12 mouse cellular contexts compared by ENCODE assay signal in the genomic region with DNA sequence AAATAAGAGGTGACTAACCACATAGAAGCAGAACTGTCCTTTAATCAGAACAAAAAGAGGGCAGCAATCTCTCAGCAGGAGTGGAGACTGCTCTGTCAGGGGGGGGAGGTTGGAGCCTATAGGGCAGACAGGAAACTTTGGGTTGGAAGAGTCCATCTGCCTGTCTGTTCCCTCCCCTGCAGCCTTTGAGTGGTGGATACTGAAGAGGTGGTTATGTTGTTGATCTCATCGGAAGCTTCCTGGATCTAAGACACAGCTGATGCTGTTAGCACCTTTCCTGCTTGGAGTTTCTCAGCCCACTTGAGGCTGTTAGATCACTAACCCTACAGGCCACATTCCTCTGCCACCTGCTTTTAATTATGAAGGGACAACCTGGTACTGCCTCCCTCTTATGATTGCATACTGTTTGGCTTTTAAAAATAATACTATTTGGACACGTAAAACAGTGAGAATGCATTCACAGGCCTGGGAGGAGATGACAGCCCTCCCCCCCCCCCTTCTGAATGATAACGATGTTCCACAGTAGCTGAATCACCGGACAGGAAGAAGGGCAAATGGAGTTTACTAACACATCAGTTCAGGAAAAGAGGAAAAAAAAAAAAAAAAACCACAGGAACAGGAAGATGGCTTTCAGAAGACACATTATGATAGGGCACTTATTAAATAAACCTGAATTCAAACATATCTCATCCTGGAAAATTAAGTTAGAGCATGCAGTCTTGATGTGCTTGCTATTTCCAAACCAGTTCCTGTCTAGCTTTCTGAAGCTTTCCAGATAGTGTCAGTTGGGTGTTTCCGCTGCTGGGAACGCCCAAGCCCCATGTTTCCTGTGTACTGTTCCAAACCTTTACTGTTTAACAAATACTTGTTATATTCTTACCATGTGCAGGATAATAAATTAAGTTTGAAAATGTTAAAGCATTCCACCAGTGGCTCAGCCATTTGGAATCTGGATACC. TPM values are rescaled to one million over a fixed set of nuclear protein-coding genes. Genes with fewer than 3 reads are reported as not detected.
A peak's percentile ranks its signal among the peaks of the same experiment; 100 is the strongest.
DNase-seq lines count a peak whose midpoint lies in the region; ATAC-seq lines count a peak whose summit lies in the region.
"Had no signal": no experiment of that assay in that cellular context is flagged by ENCODE, and none has a peak within 500 bp of the region (broad histone marks: within the 10 kb centered on the region; RNA-seq: fewer than 3 reads in every experiment).

No protein-coding gene starts in this region.

- no peak overlapping the region for H3K9ac ChIP-seq in forebrain, embryonic 14.5 days (ENCODE audit: low read length)
- no peak overlapping the region for H3K9ac ChIP-seq in intestine, embryonic 16.5 days (ENCODE audit: low read depth, low read length)
- H3K9ac ChIP-seq: neural tube, embryonic 15.5 days had no signal

- ATAC-seq in forebrain, embryonic 14.5 days = no peak
- no peak for ATAC-seq in intestine, embryonic 16.5 days

- no peak overlapping the region for H3K4me3 ChIP-seq in forebrain, embryonic 10.5 days
- H3K4me3 ChIP-seq in forebrain, embryonic 14.5 days (ENCODE audit: low read depth, low read length) = no peak overlapping the region
- no peak overlapping the region for H3K4me3 ChIP-seq in intestine, embryonic 16.5 days (ENCODE audit: low read length)
- H3K4me3 ChIP-seq: midbrain, embryonic 10.5 days; neural tube, embryonic 15.5 days had no signal

- no peak overlapping the region for H3K4me2 ChIP-seq in forebrain, embryonic 14.5 days (ENCODE audit: low read length)
- H3K4me2 ChIP-seq in intestine, embryonic 16.5 days (ENCODE audit: low read depth, low read length) = no peak overlapping the region
- H3K4me2 ChIP-seq: neural tube, embryonic 15.5 days had no signal

- H3K27me3 ChIP-seq in forebrain, embryonic 10.5 days (ENCODE audit: poor library complexity, severe bottlenecking) = no peaks in the 10 kb centered on the region
- H3K27me3 ChIP-seq in forebrain, embryonic 14.5 days (replicated peaks; ENCODE audit: control insufficient read depth, insufficient read depth, low read length) = no peaks in the 10 kb centered on the region
- H3K27me3 ChIP-seq in intestine, embryonic 16.5 days (replicated peaks; ENCODE audit: control insufficient read depth, insufficient read depth, low read length) = no peaks in the 10 kb centered on the region
- H3K27me3 ChIP-seq: neural tube, embryonic 15.5 days had no signal

- no peak for DNase-seq in forebrain, embryonic 10.5 days (ENCODE audit: extremely low spot score, low spot score)
- no peak for DNase-seq in forebrain, embryonic 14.5 days (ENCODE audit: low spot score)
- DNase-seq in forelimb bud, embryonic 11.5 days (ENCODE audit: low read depth, low spot score) = peak; percentile 29
- peak; percentile 20 for DNase-seq in hindlimb bud, embryonic 11.5 days (ENCODE audit: extremely low spot score, low read depth, low spot score)
- DNase-seq in lung, postnatal 36 days = peak; percentile 74
- DNase-seq in frontal cortex, postnatal 36 days (ENCODE audit: low spot score in 2 of 2) = no peak
- no peak for DNase-seq in yolk sac, embryonic 10.5 days (ENCODE audit: low spot score)
- DNase-seq: cerebellum, postnatal 14 days had no signal

- no peaks in the 10 kb centered on the region for H3K9me3 ChIP-seq in forebrain, embryonic 10.5 days
- H3K9me3 ChIP-seq in forebrain, embryonic 14.5 days (replicated peaks; ENCODE audit: control insufficient read depth, low read length) = no peaks in the 10 kb centered on the region
- no peaks in the 10 kb centered on the region for H3K9me3 ChIP-seq in intestine, embryonic 16.5 days (ENCODE audit: control insufficient read depth, low read length)
- H3K9me3 ChIP-seq: midbrain, embryonic 10.5 days; neural tube, embryonic 15.5 days had no signal

- no peaks in the 10 kb centered on the region for H3K36me3 ChIP-seq in forebrain, embryonic 10.5 days (replicated peaks)
- H3K36me3 ChIP-seq in forebrain, embryonic 14.5 days (ENCODE audit: control insufficient read depth, insufficient read depth, low read length) = no peaks in the 10 kb centered on the region
- no peaks in the 10 kb centered on the region for H3K36me3 ChIP-seq in intestine, embryonic 16.5 days (ENCODE audit: control insufficient read depth, insufficient read depth, low read length)
- H3K36me3 ChIP-seq: midbrain, embryonic 10.5 days; neural tube, embryonic 15.5 days had no signal

- 81% methylated on average over 6 of the region's 6 CpGs for WGBS in forebrain, embryonic 10.5 days
- WGBS in forebrain, embryonic 14.5 days = 79% methylated on average over 5 of the region's 6 CpGs
- 45% methylated on average over 6 of the region's 6 CpGs for WGBS in intestine, embryonic 16.5 days

- 0 out of 2 replicates have a peak overlapping the region, but pooled peaks have one; percentile 15 for H3K27ac ChIP-seq in forebrain, embryonic 10.5 days
- H3K27ac ChIP-seq in forebrain, embryonic 14.5 days (ENCODE audit: low read depth, low read length) = no peak overlapping the region
- H3K27ac ChIP-seq in intestine, embryonic 16.5 days (ENCODE audit: low read length) = no peak overlapping the region
- H3K27ac ChIP-seq: midbrain, embryonic 10.5 days; neural tube, embryonic 15.5 days had no signal

- no peaks in the 10 kb centered on the region for H3K4me1 ChIP-seq in forebrain, embryonic 10.5 days
- H3K4me1 ChIP-seq in forebrain, embryonic 14.5 days (ENCODE audit: control insufficient read depth, insufficient read depth, low read length) = no peaks in the 10 kb centered on the region
- H3K4me1 ChIP-seq in intestine, embryonic 16.5 days (ENCODE audit: control insufficient read depth, insufficient read depth, low read length) = no peaks in the 10 kb centered on the region
- H3K4me1 ChIP-seq: midbrain, embryonic 10.5 days; neural tube, embryonic 15.5 days had no signal

RNA-seq across cellular contexts. Expression of a gene that starts 41.9 kb away (rescaled TPM):
- polyA plus RNA-seq in forebrain, embryonic 10.5 days (2016; fragmentation: Nextera tagmentation; extraction: Ambion mirVana) = 5.5 and 6.3 TPM in 2 replicates
- 30.8 and 36.2 TPM in 2 replicates for polyA plus RNA-seq in forebrain, embryonic 14.5 days (2014; fragmentation: Nextera tagmentation; extraction: Ambion mirVana)
- 11.0 and 12.1 TPM in 2 replicates for polyA plus RNA-seq in intestine, embryonic 16.5 days (2015; fragmentation: Nextera tagmentation; extraction: Ambion mirVana)

RNA-seq across cellular contexts. Expression of a gene that starts 59.0 kb away (rescaled TPM):
- not detected in 2 replicates for polyA plus RNA-seq in forebrain, embryonic 10.5 days (2016; fragmentation: Nextera tagmentation; extraction: Ambion mirVana)
- not detected in 2 replicates for polyA plus RNA-seq in forebrain, embryonic 14.5 days (2014; fragmentation: Nextera tagmentation; extraction: Ambion mirVana)
- polyA plus RNA-seq in intestine, embryonic 16.5 days (2015; fragmentation: Nextera tagmentation; extraction: Ambion mirVana) = not detected in 2 replicates
- polyA plus RNA-seq: frontal cortex, adult 2 months; midbrain, embryonic 10.5 days; neural tube, embryonic 15.5 days had no signal

Comparison
In these comparisons a context has a peak if more than half of its experiments do, and no peak if none do; other contexts are left out.
1. DNase-seq: peak in forelimb bud, embryonic 11.5 days (single experiment), hindlimb bud, embryonic 11.5 days (single experiment) and lung, postnatal 36 days (single experiment); none in forebrain, embryonic 10.5 days (single experiment), forebrain, embryonic 14.5 days (single experiment), frontal cortex, postnatal 36 days (0 of 2) and yolk sac, embryonic 10.5 days (single experiment).